Mouse (Mus musculus) megakaryocyte progenitor cell, adult 5-6 weeks (primary cell): ENCODE measurements around the gene Dclre1a. TPM values are rescaled to one million over a fixed set of nuclear protein-coding genes. Genes with fewer than 3 reads are reported as not detected.
"Not testable (repeated sequence)": the region's sequence is repeated elsewhere in the genome, so short reads cannot be mapped to it uniquely, and the experiment has no call there.

Experiments used
- ATAC-seq: replicated peaks from 2 replicates; pipeline ENCODE4 v1.8.0; 2016; ENCODE audit warnings: mild to moderate bottlenecking, moderate TSS enrichment, inconsistent platforms; ENCODE audit not compliant: poor library complexity
- total RNA-seq, 2 experiments: library from RNA; stranded (forward) in 1 of 2; stranded (reverse) in 1 of 2; fragments of 157-497, 149-512 nt in 1 of 2; fragments of 200-1000 nt in 1 of 2; gene quantifications; 2 replicates each; pipeline versions ENCODE4 v1.2.3 to v1.2.4; 2015 to 2017

Gene Dclre1a
- total RNA-seq, 2 experiments from 2014 or later: 21.2 to 37.3 TPM

DNA sequence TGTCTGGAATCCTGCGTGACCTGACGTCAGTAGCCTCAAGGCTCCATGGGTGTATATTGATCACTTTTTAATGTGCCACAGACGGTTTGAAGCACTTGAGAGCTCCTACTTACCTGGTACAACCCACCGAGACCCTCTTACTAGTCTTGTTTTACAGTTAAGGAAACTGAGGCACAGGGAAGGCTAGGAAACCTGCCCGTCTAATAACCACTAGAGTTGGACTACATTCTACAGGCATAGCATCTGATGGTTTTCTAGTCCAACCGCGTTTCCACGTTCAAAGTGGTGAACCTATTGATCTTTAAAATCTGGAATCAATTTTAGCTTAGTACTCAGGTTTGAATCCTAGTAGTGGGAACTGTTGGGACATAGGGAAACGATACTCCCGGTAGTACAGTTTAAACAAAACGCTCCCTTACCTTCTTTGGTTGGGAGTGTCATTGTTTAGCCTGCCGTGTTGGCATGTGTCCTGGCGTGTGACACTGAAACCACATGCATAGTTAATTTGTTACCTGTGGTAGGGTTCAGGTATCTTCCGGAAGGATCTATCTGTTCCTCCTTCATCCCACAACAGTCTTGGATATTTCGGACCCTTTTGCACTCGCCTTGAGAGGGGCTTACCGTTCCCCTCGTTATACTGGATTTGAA lies 1.1 kb upstream of the Dclre1a start:
- ATAC-seq: no peak

DNA sequence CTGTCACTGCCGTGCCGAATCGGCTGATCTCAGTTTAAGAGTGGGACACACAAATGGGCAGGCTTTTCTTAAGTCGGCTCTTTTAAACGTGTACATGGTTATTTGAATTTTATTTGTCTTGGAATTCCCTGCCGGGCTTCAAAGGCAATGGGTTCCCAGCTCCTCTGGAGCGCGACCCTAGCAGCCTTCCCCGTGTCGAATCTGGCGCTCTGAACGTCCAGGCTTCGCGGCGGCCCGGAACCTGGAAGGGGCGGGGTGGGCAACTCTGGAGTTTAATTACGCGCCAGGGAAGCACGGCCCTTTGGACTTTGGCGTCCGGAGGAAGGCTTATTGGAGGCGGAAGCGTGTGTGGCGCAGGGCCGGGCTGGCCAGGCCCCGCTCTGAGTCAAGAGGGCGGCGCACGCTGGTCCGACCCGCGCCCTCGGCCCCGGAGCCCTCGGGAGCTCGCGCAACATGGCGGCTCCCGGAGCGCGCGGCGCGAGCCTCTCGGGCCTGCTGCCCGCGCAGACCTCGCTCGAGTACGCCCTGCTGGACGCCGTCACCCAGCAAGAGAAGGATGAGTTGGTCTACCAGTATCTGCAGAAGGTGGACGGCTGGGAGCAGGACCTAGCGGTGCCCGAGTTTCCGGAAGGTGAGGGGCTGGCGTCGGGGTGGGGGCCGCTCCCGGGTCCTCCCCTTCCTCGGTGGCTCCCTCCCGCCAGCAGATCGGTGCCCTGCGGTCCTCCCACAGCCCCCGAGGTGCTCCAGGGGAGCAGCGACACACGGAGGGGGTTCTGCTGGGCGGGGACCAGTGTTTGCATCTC lies 409 bp upstream of the Dclre1a start, which contains the start of gene Nhlrc2:
Gene Nhlrc2, plus strand, starts transcription at position 32 of the 803 bp plus-strand sequence.
- ATAC-seq: peak; percentile 72

DNA sequence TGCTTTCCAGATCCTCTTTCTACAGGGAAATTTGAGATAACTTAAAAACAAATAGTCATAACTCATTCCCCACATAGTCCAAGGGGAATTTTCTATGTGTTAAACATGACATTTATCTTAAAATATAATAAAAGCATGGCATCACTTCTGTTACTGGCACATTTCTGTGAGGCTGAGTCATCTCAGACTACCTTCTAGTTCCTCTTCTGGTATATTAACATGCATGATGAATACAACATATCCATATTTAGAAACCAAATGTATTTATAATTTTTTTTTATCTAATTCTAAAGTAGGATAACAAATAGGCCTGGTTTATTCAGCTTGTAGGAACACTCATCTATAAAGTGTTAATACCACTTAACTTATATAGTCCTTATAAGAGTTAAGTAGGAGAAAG lies 2.0 kb downstream of the Dclre1a start:
- ATAC-seq: no peak

DNA sequence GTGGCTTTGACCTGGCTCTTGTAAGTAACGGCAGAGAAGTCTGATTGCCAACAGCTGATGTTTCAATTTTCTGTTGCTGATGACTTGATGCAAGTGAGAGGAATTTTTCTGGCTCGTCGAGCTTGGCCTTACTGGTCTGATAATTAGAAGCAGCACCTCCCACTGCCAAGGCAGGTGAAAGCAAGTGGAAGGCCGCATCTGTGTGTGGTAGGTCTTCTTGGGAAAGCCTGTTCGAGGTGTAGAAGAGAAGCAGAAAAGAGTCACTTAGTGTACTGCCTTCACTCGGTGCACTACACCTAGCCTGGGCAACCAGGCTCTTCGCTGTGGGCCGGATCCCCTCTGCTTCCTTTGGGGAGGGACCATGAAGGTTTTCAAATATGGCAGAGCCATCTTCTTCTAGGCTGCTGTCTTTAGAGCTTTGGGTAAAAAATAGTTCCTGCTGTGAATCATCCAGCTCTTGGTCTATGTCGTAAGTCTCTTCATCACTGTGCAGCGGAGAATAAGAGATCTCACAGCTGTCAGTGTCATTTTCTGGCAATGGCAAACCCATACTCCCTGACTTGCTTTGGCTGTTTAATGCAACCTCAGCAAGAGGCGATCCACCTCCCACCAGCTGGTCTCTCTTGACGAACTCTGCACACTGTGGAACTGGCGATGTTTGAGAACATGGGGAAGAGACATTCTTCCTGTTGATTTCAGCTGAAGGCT lies 3.2 kb downstream of the Dclre1a start:
- no peak for ATAC-seq

DNA sequence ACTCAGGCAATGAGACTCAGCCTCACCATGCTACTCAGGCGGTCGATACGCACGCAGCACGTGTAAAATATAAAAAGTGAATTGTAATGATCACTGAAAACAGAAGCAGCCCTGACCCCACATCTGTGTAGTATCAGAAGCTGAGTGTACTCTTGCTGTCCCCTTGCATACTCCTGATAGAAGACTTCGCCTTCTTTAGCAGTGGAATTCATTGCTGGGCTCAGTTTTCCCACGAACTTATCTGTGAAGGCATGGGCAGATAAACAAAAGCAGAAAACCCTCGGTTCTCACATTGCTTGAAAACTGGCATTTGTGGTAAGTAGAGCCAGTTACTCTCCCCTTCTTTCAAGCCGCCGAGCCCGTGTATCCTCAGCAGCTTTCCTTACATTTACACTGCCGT lies 4.7 kb downstream of the Dclre1a start:
- 0 out of 2 replicates have a peak, but pooled peaks have one; percentile 18 for ATAC-seq

DNA sequence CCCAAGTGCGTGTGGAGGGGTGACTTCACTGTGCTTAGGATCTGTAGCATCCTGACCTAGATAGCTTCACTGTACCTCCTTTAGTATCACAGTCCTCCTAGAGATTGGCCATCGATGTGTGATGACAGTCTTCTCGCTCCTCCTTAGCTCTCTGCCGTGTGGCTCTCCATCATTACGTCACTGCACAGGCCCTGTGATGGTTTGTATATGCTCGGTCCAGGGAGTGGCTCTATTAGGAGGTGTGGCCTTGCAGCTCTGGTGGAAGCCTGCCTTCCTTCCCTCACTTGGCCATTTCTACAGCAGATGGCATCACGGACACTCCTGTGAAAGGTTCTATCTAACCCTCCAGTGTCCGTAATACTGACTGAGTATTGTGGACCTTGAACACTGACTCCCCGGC lies 12.3 kb downstream of the Dclre1a start:
- no peak; the same call in 1 of the 2 replicates for ATAC-seq

DNA sequence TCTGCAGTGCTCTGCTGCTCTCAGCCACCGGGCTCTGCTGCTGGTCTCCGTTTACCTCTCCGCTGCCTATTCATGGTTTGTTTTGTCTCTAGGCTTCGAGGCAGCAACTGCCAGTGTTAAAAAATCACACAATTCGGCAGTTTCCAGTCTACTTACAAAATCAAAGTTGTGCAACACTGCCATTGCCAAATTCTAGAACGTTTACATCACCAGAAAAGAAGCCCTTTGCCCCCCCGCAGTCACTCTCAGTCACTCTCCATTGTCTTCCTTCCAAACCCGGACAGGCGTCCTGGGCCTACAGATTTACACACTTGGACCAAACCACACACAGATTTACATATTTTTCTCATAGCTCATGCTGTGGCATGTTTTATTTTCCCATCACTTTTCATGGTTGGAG lies 13.0 kb downstream of the Dclre1a start:
- peak; percentile 72 for ATAC-seq

DNA sequence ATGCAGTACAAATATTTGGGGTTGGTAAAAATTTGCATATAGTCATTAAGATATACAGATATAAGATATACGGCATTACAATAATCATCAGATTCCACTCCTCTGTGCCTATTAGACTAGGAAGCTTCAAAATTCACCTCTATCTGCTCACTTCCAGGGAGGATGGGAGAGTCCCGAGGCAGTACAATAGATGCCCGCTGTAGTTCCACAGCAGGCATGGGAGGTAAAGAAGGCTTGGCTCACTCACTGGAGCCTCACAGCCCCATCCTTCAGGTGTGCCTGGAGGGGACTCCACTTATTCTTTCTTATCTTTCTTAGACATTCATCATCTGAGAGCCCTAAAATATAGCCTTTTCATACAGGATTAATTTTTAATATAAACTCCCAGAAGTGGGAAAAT lies 13.7 kb downstream of the Dclre1a start:
- no peak for ATAC-seq

DNA sequence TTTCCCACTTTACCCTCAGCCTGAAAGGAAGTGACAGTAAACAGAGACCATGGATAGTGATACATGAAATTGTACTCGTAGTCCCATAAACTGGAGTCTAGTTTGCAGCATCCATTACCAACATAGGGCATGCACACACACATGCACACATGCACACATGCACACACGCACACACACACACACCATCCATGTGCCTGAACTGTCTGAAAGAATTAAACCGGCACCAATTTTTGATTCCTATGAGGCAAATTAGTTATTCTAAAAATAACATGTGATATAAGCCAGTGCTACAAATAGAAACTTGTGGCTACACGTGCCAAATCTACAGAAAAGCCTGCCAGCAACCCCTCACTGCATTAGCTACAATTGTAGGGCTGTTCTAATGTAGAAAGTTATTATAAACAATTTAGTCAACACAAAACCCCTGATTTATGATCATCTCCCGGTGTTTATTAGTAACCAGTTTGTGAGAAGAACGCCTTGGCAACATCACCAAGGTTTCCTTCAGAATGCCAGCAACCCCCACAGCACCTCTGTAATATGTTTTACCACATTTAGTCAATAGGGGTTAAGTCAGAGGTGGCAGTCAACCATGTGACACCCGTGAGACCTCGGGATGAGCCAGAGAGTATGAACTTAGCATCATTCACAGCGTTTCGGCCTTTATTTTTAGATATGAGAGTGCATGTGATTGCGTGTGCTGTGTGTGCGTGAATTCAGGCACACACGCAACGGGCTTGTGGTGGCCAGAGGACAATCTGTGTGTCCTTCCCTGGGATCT lies 14.5 kb downstream of the Dclre1a start:
- no peak for ATAC-seq

DNA sequence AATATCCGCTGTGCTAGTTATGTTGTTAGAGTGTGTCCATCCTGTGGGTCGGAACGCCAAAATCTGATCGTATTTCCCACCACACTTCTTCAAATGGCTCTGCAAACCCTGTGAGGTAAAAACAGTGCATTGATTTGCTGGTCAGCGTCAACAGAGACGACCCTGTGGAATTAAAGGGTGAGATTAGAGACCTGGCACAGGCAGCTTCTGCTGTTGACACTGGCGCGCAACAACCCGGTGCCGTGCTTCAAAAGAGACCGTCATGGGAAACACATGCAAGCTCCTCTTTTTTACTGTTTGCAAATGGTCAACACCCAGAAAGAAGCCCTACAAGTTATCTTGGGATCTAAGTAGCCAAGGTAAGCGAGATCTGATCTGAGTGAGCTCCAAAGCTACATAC lies 16.8 kb downstream of the Dclre1a start:
- ATAC-seq: no peak

DNA sequence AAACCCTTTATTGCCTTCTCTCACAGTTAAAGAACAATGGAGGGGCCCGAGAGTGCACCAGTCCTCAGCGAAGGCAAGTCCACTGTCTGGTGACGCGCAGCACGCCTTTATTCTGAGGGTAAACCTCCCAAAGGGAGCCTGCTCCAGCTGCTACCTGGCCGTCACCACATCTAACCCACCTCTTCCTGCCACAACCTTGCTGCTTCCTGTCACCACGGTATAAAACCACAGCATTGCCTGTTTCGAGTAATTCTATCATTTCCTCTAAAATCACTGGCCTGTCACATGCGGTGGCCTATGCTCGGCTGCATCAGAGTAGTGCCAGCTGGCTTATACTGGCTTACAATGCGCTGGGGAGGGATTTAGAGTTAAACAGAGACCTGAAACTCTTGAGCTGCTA lies 17.5 kb downstream of the Dclre1a start:
- ATAC-seq: peak; percentile 81

DNA sequence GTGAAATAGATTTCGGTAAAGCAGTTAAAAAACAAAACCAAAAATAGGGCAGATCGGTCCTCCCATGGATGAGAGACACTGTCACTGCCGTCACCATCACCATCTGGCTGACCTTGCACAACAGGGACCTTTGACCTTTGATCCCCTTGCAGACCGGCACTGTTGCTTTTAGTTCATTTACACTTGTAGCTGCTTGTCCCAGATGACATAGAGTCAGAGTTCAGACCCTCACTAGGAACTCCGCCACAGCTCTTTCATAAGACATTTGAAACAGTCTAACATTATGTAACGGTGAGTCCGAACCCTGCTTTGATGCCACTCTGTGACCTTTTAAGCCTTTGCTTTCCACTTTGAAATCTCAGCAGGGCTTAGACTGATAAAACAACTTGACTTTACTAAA lies 28.6 kb downstream of the Dclre1a start:
- not testable (repeated sequence) for ATAC-seq

DNA sequence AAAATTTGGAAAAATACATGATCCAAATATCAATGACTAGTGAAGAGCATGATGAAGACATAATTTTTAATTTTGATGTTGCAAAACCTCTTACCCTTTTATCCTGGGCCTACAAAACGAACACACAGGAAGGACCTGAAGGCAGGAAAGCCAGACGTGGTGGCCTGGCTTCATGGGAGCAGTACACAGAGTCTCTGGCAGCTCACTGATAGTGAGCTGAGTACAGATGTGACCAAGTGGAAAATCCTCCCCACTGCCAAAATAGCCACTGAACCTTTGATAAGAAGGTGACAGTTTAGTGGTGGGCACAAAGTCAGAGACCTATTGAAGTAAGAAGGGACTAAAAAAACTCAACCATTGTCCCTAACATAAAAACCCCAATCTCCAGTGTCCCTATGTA lies 34.5 kb downstream of the Dclre1a start:
- ATAC-seq: peak; percentile 50

DNA sequence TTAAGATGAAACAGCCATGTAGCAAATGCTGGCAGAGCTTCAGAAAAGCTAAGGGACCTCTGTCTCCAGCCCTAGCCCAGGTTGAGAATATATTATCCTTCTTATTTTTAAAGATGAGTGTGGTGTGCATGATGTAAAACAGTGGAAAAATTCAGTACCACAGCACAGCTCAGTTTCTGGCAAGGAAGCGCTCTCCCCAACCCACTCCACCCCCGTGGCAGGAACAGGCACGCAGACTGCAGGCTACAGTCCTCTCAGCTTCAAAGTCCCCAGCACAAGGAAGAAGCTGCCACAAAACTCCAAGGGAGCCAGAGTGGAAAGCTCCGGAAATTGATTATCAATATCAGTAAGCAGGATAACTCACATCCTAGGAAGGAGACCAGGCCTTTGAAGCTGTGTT lies 36.8 kb downstream of the Dclre1a start:
- not testable (repeated sequence) for ATAC-seq

DNA sequence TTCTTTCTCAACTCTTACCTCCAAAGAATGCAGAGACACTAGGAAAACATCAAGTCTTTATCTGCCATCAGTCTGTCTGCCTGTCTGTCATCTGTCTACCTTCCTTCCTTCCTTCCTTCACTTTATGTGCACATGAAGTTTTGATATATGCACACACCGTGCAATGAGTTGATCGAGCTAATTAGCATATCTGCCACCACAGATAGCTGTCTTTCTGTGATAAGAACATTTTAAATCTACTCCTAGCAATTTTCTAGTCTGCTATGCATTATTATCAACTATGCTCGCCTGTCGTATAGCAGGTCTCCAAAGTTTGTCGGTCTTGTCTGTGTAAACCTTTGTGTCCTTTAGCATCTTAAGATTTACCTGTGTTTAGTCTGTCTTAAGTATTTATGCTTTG lies 44.5 kb downstream of the Dclre1a start:
- ATAC-seq: not testable (repeated sequence)

DNA sequence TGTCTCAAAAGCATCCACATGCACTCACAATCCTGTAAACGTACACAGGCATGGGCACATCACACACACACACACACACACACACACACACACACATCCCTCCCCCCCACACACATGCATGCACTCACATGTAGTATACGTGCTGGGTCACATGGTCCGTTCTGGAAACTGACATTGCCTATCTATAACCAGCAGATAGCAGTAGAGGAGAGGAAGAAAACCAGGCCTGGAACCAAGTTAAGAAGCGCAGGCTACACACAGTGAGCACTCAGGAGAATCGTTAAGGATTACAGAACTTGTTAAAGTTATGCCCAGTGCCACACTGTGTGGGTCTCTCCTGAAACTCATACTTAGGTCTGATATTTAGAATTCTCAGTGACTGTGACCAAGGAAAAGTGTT lies 45.0 kb downstream of the Dclre1a start:
- ATAC-seq: peak; percentile 80

DNA sequence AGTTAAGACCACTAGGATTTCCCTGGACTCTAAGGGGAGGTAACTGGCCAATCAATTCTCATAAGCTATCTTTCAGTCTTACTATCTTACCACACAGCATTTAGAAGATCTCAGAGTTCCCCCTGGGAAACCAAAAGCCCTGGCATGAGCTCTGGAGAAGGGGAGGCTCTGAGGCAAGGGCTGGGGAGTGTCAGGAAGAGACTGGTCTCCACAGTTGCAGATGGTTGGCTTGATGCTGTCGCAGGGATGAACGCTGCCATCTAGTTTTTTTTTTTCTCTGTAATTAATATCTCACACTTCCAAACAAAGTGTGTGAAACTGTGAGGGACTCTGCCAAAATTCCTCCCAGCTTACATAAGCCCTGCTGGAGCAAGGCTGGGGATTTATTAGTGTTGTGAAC lies 53.9 kb downstream of the Dclre1a start:
- not testable (repeated sequence) for ATAC-seq

DNA sequence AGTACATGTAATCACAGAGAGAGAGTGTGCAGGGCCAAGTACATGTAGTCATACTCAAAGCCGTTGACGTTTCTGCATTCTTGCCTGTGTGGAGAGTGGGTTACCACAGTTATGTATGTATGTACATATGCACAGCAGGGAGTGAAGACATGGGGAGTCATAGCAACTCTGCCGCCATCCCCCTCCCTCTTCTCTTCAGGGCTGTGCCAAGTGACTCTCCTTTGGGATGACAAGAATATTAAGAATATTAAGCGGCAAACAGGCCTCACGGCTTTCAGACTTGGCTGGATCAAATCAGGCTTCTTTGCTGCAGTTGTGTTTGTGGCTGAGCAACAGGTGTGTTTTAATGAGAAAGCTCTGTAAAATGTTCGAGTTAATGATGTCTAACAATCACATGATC lies 58.4 kb downstream of the Dclre1a start:
- no peak for ATAC-seq

DNA sequence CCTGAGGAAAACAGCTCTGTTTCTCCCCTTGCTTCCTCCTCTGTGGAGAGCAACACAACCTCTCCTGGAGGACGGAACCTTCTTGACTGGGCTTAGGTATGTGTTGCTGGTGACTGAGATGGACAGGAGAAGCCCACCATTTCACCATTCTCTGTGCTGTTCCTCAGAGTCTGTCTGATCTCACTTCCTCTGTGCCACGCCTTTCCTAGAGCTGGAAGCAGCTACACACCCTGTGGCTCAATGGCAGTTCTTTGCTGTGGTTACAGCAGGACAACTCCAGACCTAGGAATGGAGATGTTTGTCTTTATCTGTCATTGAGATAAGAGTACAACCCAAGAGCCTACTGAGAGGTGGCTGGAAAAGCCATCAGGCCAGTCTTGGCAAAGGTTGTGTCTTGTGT lies 60.7 kb downstream of the Dclre1a start:
- ATAC-seq: peak; percentile 55

DNA sequence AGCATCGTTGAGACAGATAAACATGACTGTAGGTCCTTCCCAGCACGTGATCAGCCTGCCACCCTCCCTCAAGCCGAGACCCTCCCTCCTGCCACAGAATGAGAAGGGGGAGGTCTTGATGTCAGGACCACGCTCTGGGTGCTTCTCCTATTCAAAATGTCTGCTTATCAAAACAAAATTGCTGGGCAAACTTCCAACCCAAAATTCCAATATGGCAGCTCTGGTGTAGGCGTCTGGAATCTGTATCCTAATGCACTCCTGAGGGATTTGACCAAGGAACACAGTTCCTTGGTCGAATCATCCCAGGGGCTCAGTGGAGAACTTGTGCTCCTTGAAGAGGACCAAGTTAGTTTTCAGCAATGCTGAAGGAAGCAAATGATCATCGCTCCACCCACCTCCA lies 61.1 kb downstream of the Dclre1a start:
- no peak for ATAC-seq
